In genomic region chr2:24927810-24928479, GRCm38 (mm10) we compare ENCODE assay signal across 1 mouse cellular context.
TF ChIP-seq lines count a peak whose summit lies in the region.

No protein-coding gene starts in this region.

TF ChIP-seq in MEL, 35 proteins besides CTCF, POLR2A, EP300 and RAD21:
- TF ChIP-seq JUND (IDR thresholded peaks at IDR 0.05; ENCODE audit: low read depth, low read length) = no peak
- no peak for TF ChIP-seq ZKSCAN1 (IDR thresholded peaks at IDR 0.05; ENCODE audit: low read depth, low read length)
- no peak for TF ChIP-seq BHLHE40 (IDR thresholded peaks at IDR 0.05; ENCODE audit: borderline replicate concordance, low read depth, low read length)
- no peak for TF ChIP-seq MYB (IDR thresholded peaks at IDR 0.05; ENCODE audit: low read depth, low read length)
- no peak for TF ChIP-seq MXI1 (IDR thresholded peaks at IDR 0.05; ENCODE audit: low read depth, low read length)
- peak; percentile 55 for TF ChIP-seq TAL1 (IDR thresholded peaks at IDR 0.05; ENCODE audit: low read length)
- TF ChIP-seq TCF12 (IDR thresholded peaks at IDR 0.05; ENCODE audit: low read depth, low read length) = peak; percentile 50; the same call in 1 of the 2 replicates
- no peak for TF ChIP-seq CHD1 (IDR thresholded peaks at IDR 0.05; ENCODE audit: low read depth, low read length)
- TF ChIP-seq E2F4 (IDR thresholded peaks at IDR 0.05; ENCODE audit: borderline replicate concordance, low read depth, low read length) = no peak
- TF ChIP-seq GATA1 (IDR thresholded peaks at IDR 0.05; ENCODE audit: low read depth, low read length) = no peak
- no peak for TF ChIP-seq USF2 (IDR thresholded peaks at IDR 0.05; ENCODE audit: borderline replicate concordance in 1 of 2, insufficient read depth in 1 of 2, low read depth in 1 of 2, low read length in 2 of 2)
- 0 out of 2 replicates have a peak, but pooled peaks have one; percentile 13 for TF ChIP-seq ETS1 (IDR thresholded peaks at IDR 0.05; ENCODE audit: low read depth, low read length)
- no peak for TF ChIP-seq GABPA (IDR thresholded peaks at IDR 0.05; ENCODE audit: low read depth, low read length)
